Mouse (Mus musculus): ENCODE data around the gene Atad5. TPM values are rescaled to one million over a fixed set of nuclear protein-coding genes. Genes with fewer than 3 reads are reported as not detected.

The Atad5 gene
- polyA plus RNA-seq, 1 experiment from 2014 or later, result 9.3 TPM

- H3K27ac ChIP-seq (replicated peaks), result 0 out of 2 replicates have a peak overlapping the region, but pooled peaks have one; percentile 1
- no peak overlapping the region for H3K4me2 ChIP-seq (replicated peaks)
- H3K9me3 ChIP-seq (replicated peaks), result no peaks in the 10 kb centered on the region
- H3K4me1 ChIP-seq, result no peaks in the 10 kb centered on the region
- H3K9ac ChIP-seq, result no peak overlapping the region
- H3K4me3 ChIP-seq (replicated peaks), result no peak overlapping the region
- WGBS, result 64% methylated on average over 5 of the region's 5 CpGs
- no peak for ATAC-seq (ENCODE audit: insufficient number of reproducible peaks, low FRiP score, low TSS enrichment, low read depth)
- H3K36me3 ChIP-seq, result peaks cover 5% of the 10 kb centered on the region; the same call in 1 of the 2 replicates
- no peaks in the 10 kb centered on the region for H3K27me3 ChIP-seq
Measured at GRCm38 (mm10) chr11:80067558-80067957, 21.6 kb upstream of the Atad5 start.

DNA sequence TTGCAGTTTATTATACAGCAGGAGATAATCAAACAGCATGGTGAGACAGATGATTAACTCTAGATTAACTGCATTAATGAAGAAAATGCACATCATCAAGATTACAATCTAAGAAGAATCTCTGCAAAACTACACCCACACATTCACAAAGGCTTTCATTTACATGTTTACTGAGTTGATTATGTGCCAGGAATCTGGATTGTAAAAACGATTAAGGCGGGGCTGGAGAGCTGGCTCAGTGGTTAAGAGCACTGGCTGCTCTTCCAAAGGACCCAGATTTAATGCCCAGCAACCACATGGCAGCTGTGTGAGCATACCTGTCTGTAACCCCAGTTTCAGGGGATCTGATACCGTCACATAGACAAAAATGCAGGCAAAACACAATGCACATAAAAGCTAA is 19.4 kb upstream of the Atad5 start:
- Histone ChIP-seq H3K36me3 (0 out of 2 replicates have a peak, but pooled peaks cover 3% of the 10 kb centered on the region), H3K9ac (no peak overlapping the region), H3K27ac (replicated peaks) (no peak overlapping the region), H3K4me2 (replicated peaks) (no peak overlapping the region), H3K4me1 (no peaks in the 10 kb centered on the region), H3K4me3 (replicated peaks) (no peak overlapping the region), H3K9me3 (replicated peaks) (no peaks in the 10 kb centered on the region), H3K27me3 (no peaks in the 10 kb centered on the region)
- 84% methylated on average over 3 of the region's 3 CpGs for WGBS
- no peak for ATAC-seq (ENCODE audit: insufficient number of reproducible peaks, low FRiP score, low TSS enrichment, low read depth)

GRCm38 (mm10) chr11:80071039-80071438 is 18.2 kb upstream of the Atad5 start:
- no peak overlapping the region for H3K9ac ChIP-seq
- ATAC-seq (ENCODE audit: insufficient number of reproducible peaks, low FRiP score, low TSS enrichment, low read depth), result no peak
- WGBS, result 94% methylated on average over 2 of the region's 2 CpGs
- H3K4me1 ChIP-seq, result no peaks in the 10 kb centered on the region
- H3K4me2 ChIP-seq (replicated peaks), result no peak overlapping the region
- 0 out of 2 replicates have a peak, but pooled peaks cover 3% of the 10 kb centered on the region for H3K36me3 ChIP-seq
- H3K9me3 ChIP-seq (replicated peaks), result no peaks in the 10 kb centered on the region
- no peaks in the 10 kb centered on the region for H3K27me3 ChIP-seq
- H3K27ac ChIP-seq (replicated peaks), result no peak overlapping the region
- no peak overlapping the region for H3K4me3 ChIP-seq (replicated peaks)

DNA sequence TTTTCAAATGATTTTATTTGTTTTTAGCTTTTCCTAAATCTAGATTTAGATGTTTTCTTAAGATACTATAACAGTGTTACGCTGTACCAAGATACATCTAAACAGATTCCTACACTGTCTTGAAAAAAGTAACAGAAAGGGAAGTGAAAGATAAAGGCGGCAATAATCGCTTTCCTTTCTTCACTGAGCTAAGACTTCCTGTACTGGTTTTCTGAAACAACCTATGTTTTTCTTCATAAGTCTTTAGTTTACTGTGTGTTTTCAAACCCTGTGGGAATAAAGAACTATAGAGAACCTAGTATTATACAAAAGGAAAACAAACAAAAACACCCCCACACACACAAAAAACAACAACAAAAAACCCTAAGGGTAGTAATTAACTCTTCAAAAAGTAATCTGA is 16.8 kb upstream of the Atad5 start:
- Histone ChIP-seq H3K9ac (no peak overlapping the region), H3K4me1 (no peaks in the 10 kb centered on the region), H3K36me3 (0 out of 2 replicates have a peak, but pooled peaks cover 3% of the 10 kb centered on the region), H3K4me2 (replicated peaks) (no peak overlapping the region), H3K27ac (replicated peaks) (no peak overlapping the region), H3K9me3 (replicated peaks) (no peaks in the 10 kb centered on the region), H3K4me3 (replicated peaks) (no peak overlapping the region), H3K27me3 (no peaks in the 10 kb centered on the region)
- 82% methylated on average over 3 of the region's 3 CpGs for WGBS
- no peak for ATAC-seq (ENCODE audit: insufficient number of reproducible peaks, low FRiP score, low TSS enrichment, low read depth)

- Histone ChIP-seq H3K27ac (replicated peaks) (no peak overlapping the region), H3K4me1 (peaks cover 9% of the 10 kb centered on the region; the same call in 1 of the 2 replicates), H3K4me2 (replicated peaks) (no peak overlapping the region), H3K9ac (no peak overlapping the region), H3K4me3 (replicated peaks) (no peak overlapping the region), H3K27me3 (no peaks in the 10 kb centered on the region), H3K36me3 (0 out of 2 replicates have a peak, but pooled peaks cover 3% of the 10 kb centered on the region), H3K9me3 (replicated peaks) (no peaks in the 10 kb centered on the region)
- WGBS, result 91% methylated on average over 5 of the region's 5 CpGs
- no peak for ATAC-seq (ENCODE audit: insufficient number of reproducible peaks, low FRiP score, low TSS enrichment, low read depth)
Measured at GRCm38 (mm10) chr11:80075608-80076277, 13.5 kb upstream of the Atad5 start.

- 68% methylated on average over 14 of the region's 14 CpGs for WGBS
- Histone ChIP-seq H3K27me3 (no peaks in the 10 kb centered on the region), H3K36me3 (0 out of 2 replicates have a peak, but pooled peaks cover 3% of the 10 kb centered on the region), H3K4me3 (replicated peaks) (no peak overlapping the region), H3K27ac (replicated peaks) (no peak overlapping the region), H3K9ac (no peak overlapping the region), H3K4me2 (replicated peaks) (no peak overlapping the region), H3K4me1 (peaks cover 16% of the 10 kb centered on the region), H3K9me3 (replicated peaks) (no peaks in the 10 kb centered on the region)
- ATAC-seq (ENCODE audit: insufficient number of reproducible peaks, low FRiP score, low TSS enrichment, low read depth), result no peak
Measured at GRCm38 (mm10) chr11:80077784-80078545, 11.2 kb upstream of the Atad5 start.

GRCm38 (mm10) chr11:80078831-80079230 is 10.4 kb upstream of the Atad5 start:
- Histone ChIP-seq H3K9me3 (replicated peaks) (no peaks in the 10 kb centered on the region), H3K4me3 (replicated peaks) (no peak overlapping the region), H3K27me3 (no peaks in the 10 kb centered on the region), H3K27ac (replicated peaks) (no peak overlapping the region), H3K4me2 (replicated peaks) (no peak overlapping the region), H3K36me3 (0 out of 2 replicates have a peak, but pooled peaks cover 3% of the 10 kb centered on the region), H3K9ac (no peak overlapping the region), H3K4me1 (peaks cover 16% of the 10 kb centered on the region)
- no peak for ATAC-seq (ENCODE audit: insufficient number of reproducible peaks, low FRiP score, low TSS enrichment, low read depth)
- WGBS, result 37% methylated on average over 1 of the region's 1 CpGs

DNA sequence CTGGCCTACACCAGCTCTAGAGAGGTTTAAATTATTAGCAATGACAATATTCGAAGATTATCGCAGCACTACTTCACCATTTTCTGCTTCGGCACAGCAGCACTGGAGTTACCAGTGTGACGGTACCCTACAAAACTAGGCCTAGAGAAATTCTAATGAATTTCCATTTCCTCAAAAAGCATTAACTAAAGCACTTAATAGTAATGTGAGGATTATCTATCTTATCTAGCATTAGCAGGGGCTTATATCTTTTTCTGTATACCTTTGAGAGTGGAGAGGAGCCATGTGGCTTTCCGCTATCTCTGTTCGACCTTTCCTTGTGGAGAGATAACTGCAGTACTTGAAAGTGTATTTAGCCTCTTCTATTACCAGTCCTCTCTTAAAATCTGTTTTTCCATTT is 9.4 kb upstream of the Atad5 start:
- WGBS, result 54% methylated on average over 6 of the region's 6 CpGs
- Histone ChIP-seq H3K9me3 (replicated peaks) (no peaks in the 10 kb centered on the region), H3K36me3 (no peaks in the 10 kb centered on the region), H3K4me1 (peaks cover 16% of the 10 kb centered on the region), H3K27ac (replicated peaks) (no peak overlapping the region), H3K4me3 (replicated peaks) (peak overlapping the region; percentile 93), H3K27me3 (no peaks in the 10 kb centered on the region), H3K9ac (no peak overlapping the region), H3K4me2 (replicated peaks) (peak overlapping the region; percentile 69)
- no peak for ATAC-seq (ENCODE audit: insufficient number of reproducible peaks, low FRiP score, low TSS enrichment, low read depth)

DNA sequence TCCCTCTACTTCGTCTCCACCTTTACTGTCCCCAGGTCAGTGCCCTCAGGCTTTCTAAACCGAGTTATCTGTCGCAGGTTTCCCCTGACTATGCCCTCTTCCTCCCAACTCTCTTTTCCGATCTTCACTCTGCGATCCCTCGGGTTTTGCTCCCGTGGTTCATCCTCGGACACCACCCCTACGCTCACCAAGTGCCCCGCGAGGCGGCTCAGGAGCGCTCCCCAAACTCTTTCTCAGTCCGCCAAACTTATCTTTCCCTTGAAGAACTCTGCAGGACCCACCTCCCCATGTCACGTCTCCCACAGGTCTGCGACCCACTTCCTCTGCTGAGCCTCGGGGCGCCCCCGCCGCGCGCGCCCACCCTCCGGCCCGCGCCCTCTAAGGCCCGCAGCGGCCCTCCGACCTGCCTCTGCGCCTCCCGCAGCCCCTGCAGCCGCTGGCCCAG is 8.8 kb upstream of the Atad5 start:
- peak overlapping the region; percentile 93 for H3K4me3 ChIP-seq (replicated peaks)
- peak; percentile 58 for ATAC-seq (ENCODE audit: insufficient number of reproducible peaks, low FRiP score, low TSS enrichment, low read depth)
- no peaks in the 10 kb centered on the region for H3K9me3 ChIP-seq (replicated peaks)
- peaks cover 16% of the 10 kb centered on the region for H3K4me1 ChIP-seq
- peak overlapping the region; percentile 94 for H3K27ac ChIP-seq (replicated peaks)
- H3K4me2 ChIP-seq (replicated peaks), result peak overlapping the region; percentile 69
- peak overlapping the region; percentile 95 for H3K9ac ChIP-seq
- no peaks in the 10 kb centered on the region for H3K27me3 ChIP-seq
- WGBS, result under 1% methylated on average over 32 of the region's 32 CpGs
- no peaks in the 10 kb centered on the region for H3K36me3 ChIP-seq

- Histone ChIP-seq H3K4me2 (replicated peaks) (peak within 1 kb of the TSS; percentile 69), H3K4me3 (replicated peaks) (peak within 1 kb of the TSS; percentile 93), H3K4me1 (peaks cover 16% of the 10 kb centered on the region), H3K27ac (replicated peaks) (peak within 1 kb of the TSS; percentile 94), H3K9ac (peak within 1 kb of the TSS; percentile 95), H3K9me3 (replicated peaks) (no peaks in the 10 kb centered on the region), H3K27me3 (no peaks in the 10 kb centered on the region), H3K36me3 (no peaks in the 10 kb centered on the region)
- WGBS, result 3% methylated on average over 55 of the region's 55 CpGs
- peak; percentile 94 for ATAC-seq (ENCODE audit: insufficient number of reproducible peaks, low FRiP score, low TSS enrichment, low read depth)
Measured at GRCm38 (mm10) chr11:80080826-80081728, 8.1 kb upstream of the Atad5 start, which contains the start of gene Crlf3. Gene Crlf3 (minus strand): TSS chr11:80080991.
